ENCODE assay signal across 19 mouse cellular contexts in genomic region chr6:134807091-134807490, GRCm38 (mm10).
"Had no signal": no experiment of that assay in that cellular context is flagged by ENCODE, and none has a peak within 500 bp of the region (broad histone marks: within the 10 kb centered on the region; RNA-seq: fewer than 3 reads in every experiment).

No protein-coding gene starts in this region.

- H3K36me3 ChIP-seq: limb, embryonic 12.5 days; limb, embryonic 15.5 days; lung, embryonic 15.5 days; midbrain, embryonic 10.5 days; midbrain, embryonic 13.5 days had no signal

- H3K4me1 ChIP-seq: limb, embryonic 12.5 days; limb, embryonic 15.5 days; midbrain, embryonic 10.5 days; midbrain, embryonic 13.5 days had no signal

- H3K27me3 ChIP-seq: limb, embryonic 12.5 days; limb, embryonic 15.5 days; lung, embryonic 15.5 days; midbrain, embryonic 13.5 days had no signal

- H3K4me2 ChIP-seq: limb, embryonic 12.5 days; limb, embryonic 15.5 days; liver, embryonic 11.5 days; lung, embryonic 15.5 days; midbrain, embryonic 13.5 days had no signal

- H3K9me3 ChIP-seq: limb, embryonic 12.5 days; limb, embryonic 15.5 days; lung, embryonic 15.5 days; megakaryocyte, embryonic 14.5 days; midbrain, embryonic 10.5 days; midbrain, embryonic 13.5 days had no signal

- H3K9ac ChIP-seq: limb, embryonic 12.5 days; limb, embryonic 15.5 days; liver, embryonic 14.5 days; liver, postnatal 0 days; lung, embryonic 15.5 days; midbrain, embryonic 13.5 days had no signal

- DNase-seq: kidney, adult 18-20 months; kidney, adult 9 months; kidney, postnatal 14 days; kidney, postnatal 4 days; left cerebral cortex, postnatal 4 days; liver, postnatal 0 days; right cerebral cortex, adult 18-20 months; right cerebral cortex, postnatal 14 days; right cerebral cortex, postnatal 4 days; thymus, postnatal 25 days had no signal

- ATAC-seq: liver, postnatal 0 days; midbrain, embryonic 13.5 days; midbrain, embryonic 16.5 days had no signal

- H3K4me3 ChIP-seq: limb, embryonic 12.5 days; limb, embryonic 15.5 days; lung, embryonic 15.5 days; megakaryocyte, embryonic 14.5 days; midbrain, embryonic 10.5 days; midbrain, embryonic 13.5 days had no signal

- H3K27ac ChIP-seq: limb, embryonic 12.5 days; liver, embryonic 14.5 days; lung, embryonic 15.5 days; midbrain, embryonic 10.5 days; midbrain, embryonic 13.5 days had no signal
